Mouse (Mus musculus) lung, adult 2 months (tissue): Measurements from ENCODE around the gene Kif21b.

Experiments
- CTCF ChIP-seq: fragments of 200-500 bp; IDR thresholded peaks from 2 replicates; pipeline ENCODE4 v1.5.1; 2011; ENCODE audit warnings: mild to moderate bottlenecking, low read length, control low read depth; ENCODE audit not compliant: insufficient read depth
- POLR2A ChIP-seq: fragments of 200-500 bp; IDR thresholded peaks from 2 replicates; pipeline ENCODE4 v1.6.1; 2011; ENCODE audit warnings: low read depth, mild to moderate bottlenecking, control low read depth, low read length, borderline replicate concordance; ENCODE audit errors: extremely low read depth

GRCm38 (mm10) chr1:136135777-136136444 lies 4.7 kb downstream of the Kif21b start:
- TF ChIP-seq POLR2A (no peak), CTCF (no peak)
